Mouse (Mus musculus) hindbrain, embryonic 15.5 days (tissue): ENCODE results near the gene Nck1. TPM values are rescaled to one million over a fixed set of nuclear protein-coding genes. Genes with fewer than 3 reads are reported as not detected.

Source experiments
- ATAC-seq: fragments of 200-750 bp; cut with Nextera tagmentation; 2 replicates; pipeline ENCODE4 v1.8.0; 2017; ENCODE audit warnings: low read depth, moderate number of reproducible peaks, moderate TSS enrichment; ENCODE audit not compliant: low FRiP score
- H3K27ac ChIP-seq: fragments of 300-500 bp; sonication (generic); replicated peaks from 2 replicates; pipeline ENCODE4 v1.5.1; 2015; ENCODE audit warnings: mild to moderate bottlenecking, inconsistent platforms
- H3K27me3 ChIP-seq: fragments of 300-500 bp; sonication (generic); 2 replicates; pipeline ENCODE4 v1.6.1; 2015; ENCODE audit warnings: control low read depth, inconsistent platforms
- H3K36me3 ChIP-seq: fragments of 300-500 bp; sonication (generic); 2 replicates; pipeline ENCODE4 v1.6.1; 2015; ENCODE audit warnings: control low read depth, inconsistent platforms
- H3K4me1 ChIP-seq: fragments of 300-500 bp; sonication (generic); replicated peaks from 2 replicates; pipeline ENCODE4 v1.6.1; 2015; ENCODE audit warnings: control low read depth, inconsistent platforms
- H3K4me2 ChIP-seq: fragments of 300-500 bp; sonication (generic); 2 replicates; pipeline ENCODE4 v1.6.1; 2015; ENCODE audit warnings: moderate library complexity, mild to moderate bottlenecking, inconsistent platforms
- H3K4me3 ChIP-seq: fragments of 300-500 bp; sonication (generic); 2 replicates; pipeline ENCODE4 v1.5.1; 2015; ENCODE audit warnings: mild to moderate bottlenecking, inconsistent platforms
- H3K9ac ChIP-seq: fragments of 300-500 bp; sonication (generic); 2 replicates; pipeline ENCODE4 v1.6.1; 2015; ENCODE audit warnings: inconsistent platforms
- H3K9me3 ChIP-seq: fragments of 300-500 bp; sonication (generic); 2 replicates; pipeline ENCODE4 v1.6.1; 2016; ENCODE audit warnings: control low read depth, inconsistent platforms
- WGBS: fragments of 180-500 bp; shearing (Covaris S2); methylation state at CpG from one replicate; pipeline ENCODE4 v1.1.7; 2015; 5-methylcytosine and 5-hydroxymethylcytosine counted together
- polyA plus RNA-seq: library from polyadenylated mRNA; unstranded; fragments of >200 nt; fragmentation: Nextera tagmentation; extraction: Ambion mirVana; gene quantifications from 2 replicates; pipeline ENCODE4 v1.2.1, GENCODE M21; 2015

Nck1 gene
- polyA plus RNA-seq, 1 experiment from 2014 or later, result 58.6 TPM

DNA sequence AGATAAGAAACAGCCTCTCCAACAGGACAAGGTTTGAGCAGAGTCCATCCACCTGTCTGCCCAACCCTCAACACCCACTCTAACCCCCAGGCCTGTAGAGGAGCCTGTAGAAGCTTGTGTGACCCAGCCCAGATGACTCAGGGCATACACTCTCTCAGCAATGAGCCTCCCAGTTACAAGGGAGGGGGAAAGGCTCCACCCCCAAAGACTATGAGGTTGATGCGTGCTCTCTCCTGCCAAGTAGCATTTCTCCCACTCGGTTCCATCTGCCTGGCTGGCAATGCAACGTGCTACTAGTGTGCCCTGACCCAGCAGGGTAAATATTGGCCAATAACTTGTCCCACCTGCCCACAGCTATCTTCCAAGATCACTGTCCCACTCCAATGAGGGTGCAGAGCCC lies 79.2 kb downstream of the Nck1 start:
- H3K9me3 ChIP-seq, result no peaks in the 10 kb centered on the region
- no peak for ATAC-seq
- no peak overlapping the region for H3K4me3 ChIP-seq
- H3K4me1 ChIP-seq, result 0 out of 2 replicates have a peak, but pooled peaks cover 3% of the 10 kb centered on the region
- H3K27ac ChIP-seq, result no peak overlapping the region
- no peaks in the 10 kb centered on the region for H3K36me3 ChIP-seq
- H3K4me2 ChIP-seq, result no peak overlapping the region
- H3K27me3 ChIP-seq, result no peaks in the 10 kb centered on the region
- no peak overlapping the region for H3K9ac ChIP-seq
- WGBS, result 83% methylated on average over 3 of the region's 3 CpGs

DNA sequence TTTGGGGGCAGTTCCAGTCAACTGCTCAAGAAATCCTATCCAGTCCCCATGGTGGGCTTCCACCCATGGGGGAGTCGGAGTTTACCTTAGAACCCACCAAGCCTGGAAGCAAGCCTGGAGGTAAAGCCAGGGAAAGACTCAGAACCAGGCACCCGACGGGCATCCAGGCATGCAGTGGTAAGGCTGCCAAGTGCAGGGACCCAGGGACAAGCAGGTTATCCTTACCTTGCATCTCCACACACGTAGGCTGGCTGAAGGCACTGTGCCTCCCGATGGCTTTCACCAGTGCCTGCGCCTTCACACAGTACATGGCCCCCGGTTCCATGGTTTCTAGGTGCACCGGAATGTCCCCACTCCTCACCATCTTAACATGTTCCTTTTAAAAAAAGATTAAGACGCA lies 79.9 kb downstream of the Nck1 start:
- ATAC-seq, result no peak
- H3K9ac ChIP-seq, result no peak overlapping the region
- H3K9me3 ChIP-seq, result no peaks in the 10 kb centered on the region
- no peaks in the 10 kb centered on the region for H3K27me3 ChIP-seq
- 94% methylated on average over 9 of the region's 9 CpGs for WGBS
- no peak overlapping the region for H3K4me2 ChIP-seq
- no peaks in the 10 kb centered on the region for H3K36me3 ChIP-seq
- H3K4me3 ChIP-seq, result no peak overlapping the region
- 0 out of 2 replicates have a peak, but pooled peaks cover 3% of the 10 kb centered on the region for H3K4me1 ChIP-seq
- no peak overlapping the region for H3K27ac ChIP-seq

DNA sequence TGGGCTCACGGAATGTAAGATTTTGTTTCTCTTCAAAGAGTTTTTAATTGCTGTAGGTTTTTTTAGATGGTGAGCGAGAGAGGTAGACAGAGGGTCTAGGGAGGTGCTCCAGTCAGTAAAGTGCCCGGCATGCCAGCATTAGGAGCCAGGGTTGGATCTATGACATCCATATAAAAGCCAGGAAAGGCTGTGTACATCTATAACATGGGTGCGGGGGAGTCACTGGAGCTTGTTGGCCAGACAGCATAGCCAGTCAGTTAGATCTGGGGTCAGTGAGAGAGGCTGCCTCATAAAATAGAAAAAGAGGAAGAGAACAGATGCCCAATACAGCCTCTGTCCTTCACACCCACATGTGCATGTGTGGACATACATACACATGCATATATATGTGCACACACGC lies 80.6 kb downstream of the Nck1 start:
- Histone ChIP-seq H3K9ac (no peak overlapping the region), H3K27ac (no peak overlapping the region), H3K9me3 (no peaks in the 10 kb centered on the region), H3K4me1 (0 out of 2 replicates have a peak, but pooled peaks cover 3% of the 10 kb centered on the region), H3K4me3 (no peak overlapping the region), H3K36me3 (no peaks in the 10 kb centered on the region), H3K4me2 (no peak overlapping the region), H3K27me3 (no peaks in the 10 kb centered on the region)
- WGBS, result 98% methylated on average over 5 of the region's 5 CpGs
- ATAC-seq, result no peak

DNA sequence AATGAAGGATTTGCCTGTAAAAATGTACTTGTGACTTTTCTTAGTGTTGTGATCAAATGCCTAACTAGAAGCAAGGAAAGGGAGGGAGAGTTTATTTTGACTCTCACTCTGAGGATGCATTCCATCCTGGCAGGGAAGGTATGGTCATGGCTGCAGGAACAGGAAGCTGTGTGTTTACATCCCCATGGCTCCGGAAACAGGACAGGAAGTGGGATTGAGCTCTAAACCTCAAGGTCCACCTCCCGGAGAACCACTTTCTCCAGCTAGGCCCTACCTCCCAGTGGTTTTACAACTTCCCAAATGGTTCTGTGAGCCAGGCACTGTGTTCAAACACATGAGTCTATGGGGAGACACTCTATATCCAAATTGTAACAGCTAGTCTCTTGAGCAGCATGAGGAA lies 82.2 kb downstream of the Nck1 start:
- no peak for ATAC-seq
- 0 out of 2 replicates have a peak, but pooled peaks cover 3% of the 10 kb centered on the region for H3K4me1 ChIP-seq
- H3K9ac ChIP-seq, result no peak overlapping the region
- no peaks in the 10 kb centered on the region for H3K9me3 ChIP-seq
- 91% methylated on average over 2 of the region's 2 CpGs for WGBS
- H3K4me3 ChIP-seq, result no peak overlapping the region
- H3K36me3 ChIP-seq, result no peaks in the 10 kb centered on the region
- H3K4me2 ChIP-seq, result no peak overlapping the region
- H3K27ac ChIP-seq, result no peak overlapping the region
- no peaks in the 10 kb centered on the region for H3K27me3 ChIP-seq

DNA sequence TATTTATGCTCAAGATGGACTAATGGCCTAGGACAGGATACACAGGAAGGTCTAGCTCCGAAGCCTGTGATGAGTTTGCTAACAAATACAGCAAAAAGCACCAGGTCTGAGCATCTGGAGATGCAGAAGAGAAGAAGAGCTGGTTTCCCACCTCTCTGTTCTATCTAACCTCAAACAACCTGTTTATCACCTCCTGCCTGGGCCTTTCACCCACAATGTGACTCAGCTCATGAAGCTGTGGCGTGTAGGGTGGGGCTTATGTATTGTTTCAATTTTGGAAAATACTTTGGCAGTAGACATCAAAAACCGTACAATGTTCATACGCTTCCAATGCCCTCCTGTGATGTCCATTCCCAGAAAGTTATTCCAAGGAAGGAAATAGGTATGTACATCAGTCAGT lies 83.8 kb downstream of the Nck1 start:
- no peaks in the 10 kb centered on the region for H3K9me3 ChIP-seq
- no peaks in the 10 kb centered on the region for H3K27me3 ChIP-seq
- H3K36me3 ChIP-seq, result no peaks in the 10 kb centered on the region
- H3K4me3 ChIP-seq, result no peak overlapping the region
- ATAC-seq, result no peak
- H3K9ac ChIP-seq, result no peak overlapping the region
- H3K27ac ChIP-seq, result no peak overlapping the region
- H3K4me2 ChIP-seq, result no peak overlapping the region
- WGBS, result 95% methylated on average over 4 of the region's 4 CpGs
- H3K4me1 ChIP-seq, result no peaks in the 10 kb centered on the region

DNA sequence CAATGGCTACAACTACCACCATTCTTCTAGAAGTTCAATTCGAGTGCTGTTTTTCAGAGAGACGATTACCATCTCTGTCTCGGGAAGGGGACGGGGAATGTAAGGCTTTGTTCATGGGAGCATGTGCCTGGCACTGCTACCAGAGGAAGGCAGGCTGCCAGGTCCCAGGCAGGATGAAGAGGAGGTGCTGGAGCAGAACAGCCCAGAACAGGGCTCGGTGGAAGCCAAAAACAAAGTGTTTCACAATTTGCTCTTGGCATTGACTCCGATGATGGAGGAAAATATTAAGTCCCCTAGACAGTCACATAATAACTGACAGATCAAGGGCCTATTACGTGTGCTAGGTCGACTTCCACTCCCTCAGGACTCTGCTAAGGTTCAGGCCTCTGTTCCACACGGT lies 84.3 kb downstream of the Nck1 start:
- Histone ChIP-seq H3K27me3 (no peaks in the 10 kb centered on the region), H3K9ac (no peak overlapping the region), H3K4me2 (no peak overlapping the region), H3K4me1 (no peaks in the 10 kb centered on the region), H3K27ac (no peak overlapping the region), H3K9me3 (no peaks in the 10 kb centered on the region), H3K4me3 (no peak overlapping the region), H3K36me3 (no peaks in the 10 kb centered on the region)
- peak; percentile 59; the same call in 1 of the 2 replicates for ATAC-seq
- 72% methylated on average over 9 of the region's 9 CpGs for WGBS

DNA sequence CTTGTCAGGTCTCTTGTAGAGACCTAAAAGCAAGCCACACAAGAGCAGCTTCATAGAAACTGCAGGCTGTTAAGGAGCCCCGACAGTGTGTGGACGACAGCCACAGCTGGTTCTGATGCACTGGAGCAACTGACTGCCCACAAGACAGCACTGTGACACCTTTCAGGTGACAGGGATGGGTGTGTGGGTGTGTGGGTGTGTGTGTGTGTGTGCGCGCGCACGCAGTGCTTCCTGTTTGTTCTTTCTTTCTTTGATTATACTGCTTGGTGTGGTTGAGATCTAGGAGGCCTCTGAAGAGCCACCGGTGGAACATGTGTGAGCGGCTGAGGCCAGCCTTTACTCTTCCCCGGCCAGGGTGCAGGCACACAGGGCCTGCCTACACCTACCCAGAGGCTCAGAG lies 85.7 kb downstream of the Nck1 start:
- no peaks in the 10 kb centered on the region for H3K4me1 ChIP-seq

DNA sequence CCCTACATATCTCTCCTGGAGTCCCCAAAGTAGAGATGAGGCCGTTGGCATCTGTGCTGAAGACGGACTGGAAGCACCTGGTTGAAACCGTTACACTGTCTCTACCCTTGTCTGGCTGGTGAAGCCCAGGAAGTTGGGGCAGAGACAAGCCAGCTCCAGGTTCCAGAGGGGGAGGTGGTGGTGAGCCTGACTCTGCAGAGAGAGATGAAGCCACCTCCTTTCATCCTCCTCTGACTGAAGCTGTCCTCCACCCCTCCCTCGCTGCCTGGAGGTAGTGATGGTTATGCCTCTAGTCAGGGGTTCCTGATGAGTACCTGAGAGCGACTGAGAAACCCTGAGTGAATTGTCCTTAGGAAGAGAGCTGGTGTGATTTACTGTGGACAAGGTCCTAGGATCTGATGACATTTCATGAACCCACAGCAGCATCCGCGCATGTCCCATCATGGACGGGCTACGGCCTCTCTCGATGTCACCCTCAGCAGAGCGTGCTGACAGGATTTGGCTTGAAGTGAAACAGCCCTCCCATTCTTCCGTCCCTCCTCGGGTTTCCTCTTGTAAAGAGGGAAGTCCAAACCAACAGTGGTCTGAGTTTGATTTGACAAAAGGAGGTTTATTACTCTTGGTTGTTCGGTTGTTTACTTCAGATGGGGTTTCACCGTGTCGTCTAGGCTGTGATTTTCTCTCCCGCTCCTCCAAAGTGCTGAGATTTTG lies 87.8 kb downstream of the Nck1 start:
- no peak overlapping the region for H3K4me2 ChIP-seq
- 95% methylated on average over 17 of the region's 17 CpGs for whole genome bisulfite sequencing
- H3K9me3 ChIP-seq, result no peaks in the 10 kb centered on the region
- no peaks in the 10 kb centered on the region for H3K27me3 ChIP-seq
- H3K4me3 ChIP-seq, result no peak overlapping the region
- no peak overlapping the region for H3K27ac ChIP-seq
- no peak overlapping the region for H3K9ac ChIP-seq
- no peak for ATAC-seq
- no peaks in the 10 kb centered on the region for H3K36me3 ChIP-seq
- 0 out of 2 replicates have a peak, but pooled peaks cover 6% of the 10 kb centered on the region for H3K4me1 ChIP-seq

More for the DNA sequence above, 85.7 kb downstream of the Nck1 start:
- WGBS, result 96% methylated on average over 9 of the region's 9 CpGs
- H3K4me2 ChIP-seq, result no peak overlapping the region
- no peak overlapping the region for H3K27ac ChIP-seq
- H3K9ac ChIP-seq, result no peak overlapping the region
- no peaks in the 10 kb centered on the region for H3K27me3 ChIP-seq
- no peak for ATAC-seq
- H3K4me3 ChIP-seq, result no peak overlapping the region
- H3K36me3 ChIP-seq, result no peaks in the 10 kb centered on the region
- no peaks in the 10 kb centered on the region for H3K9me3 ChIP-seq

DNA sequence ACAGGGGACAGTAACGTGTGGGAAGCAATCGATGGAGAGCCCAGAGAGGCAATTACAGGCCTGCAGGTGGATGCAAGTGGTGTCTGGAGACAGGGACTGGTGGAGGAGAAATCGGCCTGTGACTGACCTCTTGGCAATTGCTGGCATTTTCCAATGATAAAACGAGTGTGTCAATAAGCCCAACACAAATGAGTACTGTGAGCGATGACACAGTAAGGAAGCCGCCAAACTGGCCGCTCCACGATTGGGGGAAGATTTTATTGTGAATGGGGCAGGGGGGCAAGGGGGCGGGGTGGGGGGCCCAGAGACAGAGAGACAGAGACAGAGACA lies 91.3 kb downstream of the Nck1 start:
- H3K9ac ChIP-seq, result no peak overlapping the region
- 14% methylated on average over 9 of the region's 9 CpGs for WGBS
- H3K9me3 ChIP-seq, result no peaks in the 10 kb centered on the region
- H3K4me2 ChIP-seq, result peak overlapping the region; percentile 58
- ATAC-seq, result peak; percentile 38; the same call in 1 of the 2 replicates
- no peaks in the 10 kb centered on the region for H3K27me3 ChIP-seq
- no peaks in the 10 kb centered on the region for H3K36me3 ChIP-seq
- H3K27ac ChIP-seq, result no peak overlapping the region
- H3K4me1 ChIP-seq, result 0 out of 2 replicates have a peak, but pooled peaks cover 6% of the 10 kb centered on the region
- H3K4me3 ChIP-seq, result peak overlapping the region; percentile 28

DNA sequence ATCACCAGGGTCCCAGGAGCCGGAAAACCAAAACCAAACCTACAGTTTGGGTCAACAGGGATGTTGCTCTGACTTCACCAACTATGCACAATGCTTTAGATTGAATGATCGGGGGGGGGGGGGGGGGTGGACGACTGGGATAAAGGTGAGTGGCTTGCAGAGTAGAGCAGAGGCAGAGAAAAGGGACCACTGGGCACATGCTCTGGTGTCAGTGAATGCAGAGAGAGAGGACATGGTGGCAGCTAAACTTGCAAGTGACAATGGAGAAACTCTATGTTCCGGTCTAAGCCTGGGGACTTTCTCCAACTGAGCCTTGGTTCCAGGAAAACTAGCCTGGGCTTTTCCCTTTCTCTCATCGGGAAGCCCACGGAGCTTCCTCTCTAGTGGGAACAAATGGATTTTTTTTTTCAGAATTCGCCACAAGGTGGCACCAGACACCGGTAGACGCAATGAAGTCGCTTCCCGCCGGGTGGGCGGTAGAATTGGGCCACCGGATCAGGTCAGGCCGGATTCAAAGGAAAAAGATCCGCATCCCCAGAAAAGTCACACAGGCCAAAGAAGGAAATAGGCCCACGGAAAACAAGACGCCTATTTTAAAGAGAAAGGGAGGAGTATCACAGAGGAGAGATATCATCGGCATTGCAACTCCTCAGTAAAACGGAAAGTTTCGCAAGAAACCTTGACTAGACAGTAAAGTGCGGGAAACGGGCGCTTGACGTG lies 91.8 kb downstream of the Nck1 start:
- WGBS, result 9% methylated on average over 24 of the region's 25 CpGs
- Histone ChIP-seq H3K9me3 (no peaks in the 10 kb centered on the region), H3K4me3 (peak overlapping the region; percentile 28), H3K4me1 (0 out of 2 replicates have a peak, but pooled peaks cover 6% of the 10 kb centered on the region), H3K27me3 (no peaks in the 10 kb centered on the region), H3K36me3 (no peaks in the 10 kb centered on the region), H3K9ac (no peak overlapping the region), H3K27ac (no peak overlapping the region), H3K4me2 (peak overlapping the region; percentile 58)
- ATAC-seq, result peak; percentile 42; the same call in 1 of the 2 replicates

DNA sequence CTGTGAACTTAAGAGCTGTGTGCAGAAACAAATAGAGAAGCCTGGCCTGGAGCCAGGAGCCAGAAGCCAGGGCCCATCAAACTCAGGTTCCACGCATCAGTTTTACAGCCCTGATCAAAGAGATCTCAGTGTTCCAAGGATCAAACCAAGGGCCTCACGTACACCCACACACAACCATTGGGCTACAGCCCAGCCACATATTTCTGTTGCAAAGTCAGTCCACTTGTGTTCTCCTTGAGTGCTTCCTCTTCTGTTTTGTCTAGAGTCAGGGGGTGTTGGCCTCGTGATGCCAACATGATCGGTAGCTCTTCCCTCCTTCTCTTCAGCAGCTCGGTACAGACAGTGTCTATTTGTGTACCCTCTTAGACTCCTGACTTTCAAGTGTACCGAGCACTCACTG lies 93.5 kb downstream of the Nck1 start:
- Histone ChIP-seq H3K4me3 (no peak overlapping the region), H3K4me1 (0 out of 2 replicates have a peak, but pooled peaks cover 6% of the 10 kb centered on the region), H3K9ac (no peak overlapping the region), H3K36me3 (no peaks in the 10 kb centered on the region), H3K27me3 (no peaks in the 10 kb centered on the region), H3K27ac (no peak overlapping the region), H3K9me3 (no peaks in the 10 kb centered on the region), H3K4me2 (no peak overlapping the region)
- no peak for ATAC-seq
- 61% methylated on average over 6 of the region's 6 CpGs for WGBS

DNA sequence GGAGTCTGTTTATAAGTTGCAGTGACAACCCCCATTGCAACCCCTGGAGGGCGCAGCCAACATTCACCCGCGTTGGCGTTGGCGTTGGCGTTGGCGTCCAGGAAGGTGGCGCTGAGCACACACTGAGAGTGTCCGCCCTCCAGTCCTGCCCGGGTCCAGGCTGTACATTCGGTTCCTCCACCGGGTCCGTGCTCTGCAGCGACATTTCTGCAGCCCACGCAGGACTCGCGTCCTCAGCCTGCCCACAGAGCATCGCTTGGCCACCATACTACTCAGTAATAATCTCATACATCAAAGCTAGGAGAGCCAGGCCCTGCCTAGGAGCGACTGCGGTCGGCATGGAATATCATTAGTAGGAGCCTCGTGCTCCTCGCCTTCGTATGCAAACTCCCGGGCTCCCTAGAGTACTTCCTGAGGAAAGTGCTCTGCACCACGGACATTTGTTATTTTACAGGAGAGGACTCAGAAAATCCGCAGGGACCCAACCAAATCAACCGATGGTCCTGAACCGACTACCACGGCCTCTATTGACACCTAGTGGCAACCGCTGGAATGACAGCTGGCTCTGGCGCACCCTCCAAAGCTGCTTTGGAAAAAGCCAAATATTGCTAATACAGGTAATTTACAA lies 99.8 kb downstream of the Nck1 start:
- Histone ChIP-seq H3K4me2 (peak overlapping the region; percentile 82), H3K36me3 (no peaks in the 10 kb centered on the region), H3K27me3 (no peaks in the 10 kb centered on the region), H3K4me1 (peaks cover 7% of the 10 kb centered on the region), H3K9ac (peak overlapping the region; percentile 41), H3K9me3 (no peaks in the 10 kb centered on the region), H3K27ac (peak overlapping the region; percentile 80), H3K4me3 (peak overlapping the region; percentile 52)
- WGBS, result under 1% methylated on average over 32 of the region's 32 CpGs
- ATAC-seq, result peak; percentile 84
